Mouse (Mus musculus): ENCODE measurements around the gene Trib2.

GRCm38 (mm10) chr12:15837566-15837965 is 20.8 kb upstream of the Trib2 start:
- TF ChIP-seq POLR2A (IDR thresholded peaks at IDR 0.05; ENCODE audit: borderline replicate concordance, control insufficient read depth, low read depth, low read length) (no peak), CTCF (IDR thresholded peaks at IDR 0.05; ENCODE audit: control insufficient read depth, insufficient read depth, low read length) (no peak)
